Mouse (Mus musculus) heart, embryonic 16.5 days (tissue): ENCODE measurements at regions not wholly inside any gene's neighbourhood (a gene's known extent, or its start where the extent isn't known, plus 50 kb on each side); places are given as distances from the start of the nearest gene placed in this dataset.

Experiments used
- ATAC-seq: fragments of 200-750 bp; cut with Nextera tagmentation; replicated peaks from 2 replicates; pipeline ENCODE4 v1.8.0; 2017; ENCODE audit warnings: moderate number of reproducible peaks; ENCODE audit not compliant: insufficient read depth, low FRiP score; ENCODE audit errors: extremely low read depth
- H3K27ac ChIP-seq: fragments of 300-500 bp; sonication (generic); 2 replicates; pipeline ENCODE4 v1.5.1; 2014; ENCODE audit warnings: mild to moderate bottlenecking, low read length, control low read depth, moderate library complexity
- H3K27me3 ChIP-seq: fragments of 300-500 bp; sonication (generic); 2 replicates; pipeline ENCODE4 v1.6.1; 2014; ENCODE audit warnings: low read length, mixed read lengths; ENCODE audit not compliant: control insufficient read depth, insufficient read depth
- H3K36me3 ChIP-seq: fragments of 300-500 bp; sonication (generic); 2 replicates; pipeline ENCODE4 v1.6.1; 2014; ENCODE audit not compliant: control insufficient read depth, insufficient read depth
- H3K4me1 ChIP-seq: fragments of 300-500 bp; sonication (generic); 2 replicates; pipeline ENCODE4 v1.6.1; 2014; ENCODE audit warnings: low read length, mixed read lengths; ENCODE audit not compliant: control insufficient read depth, insufficient read depth
- H3K4me2 ChIP-seq: fragments of 300-500 bp; sonication (generic); 2 replicates; pipeline ENCODE4 v1.6.1; 2014; ENCODE audit warnings: low read depth, mild to moderate bottlenecking, control low read depth, low read length
- H3K4me3 ChIP-seq: fragments of 300-500 bp; sonication (generic); 2 replicates; pipeline ENCODE4 v1.5.1; 2014; ENCODE audit warnings: mild to moderate bottlenecking, control low read depth, low read length
- H3K9ac ChIP-seq: fragments of 300-500 bp; sonication (generic); 2 replicates; pipeline ENCODE4 v1.6.1; 2014; ENCODE audit warnings: low read length, control low read depth
- H3K9me3 ChIP-seq: fragments of 300-500 bp; sonication (generic); replicated peaks from 2 replicates; pipeline ENCODE4 v1.6.1; 2016; ENCODE audit warnings: low read length; ENCODE audit not compliant: control insufficient read depth
- WGBS: fragments of 180-500 bp; shearing (Covaris S2); extraction: QIAGEN DNeasy Blood & Tissue Kit; methylation state at CpG from one replicate; pipeline ENCODE4 v1.1.7; 2014; 5-methylcytosine and 5-hydroxymethylcytosine counted together

GRCm38 (mm10) chrX:68056026-68056425, 134.8 kb upstream of the 4933436I01Rik start:
- H3K4me2 ChIP-seq: no peak overlapping the region
- no peak overlapping the region for H3K27ac ChIP-seq
- H3K4me1 ChIP-seq: no peaks in the 10 kb centered on the region
- no peaks in the 10 kb centered on the region for H3K27me3 ChIP-seq
- WGBS: 48% methylated on average over 1 of the region's 1 CpGs
- no peak for ATAC-seq
- H3K36me3 ChIP-seq: no peaks in the 10 kb centered on the region
- H3K9me3 ChIP-seq: no peaks in the 10 kb centered on the region
- no peak overlapping the region for H3K9ac ChIP-seq
- H3K4me3 ChIP-seq: no peak overlapping the region

GRCm38 (mm10) chrX:68043990-68044740, 122.9 kb upstream of the 4933436I01Rik start:
- 58% methylated on average over 4 of the region's 4 CpGs for WGBS
- no peaks in the 10 kb centered on the region for H3K4me1 ChIP-seq
- no peak overlapping the region for H3K27ac ChIP-seq
- peak overlapping the region; percentile 44 for H3K4me2 ChIP-seq
- peak; percentile 28; the same call in 1 of the 2 replicates for ATAC-seq
- H3K4me3 ChIP-seq: no peak overlapping the region; the same call in 1 of the 2 replicates
- no peak overlapping the region for H3K9ac ChIP-seq
- no peaks in the 10 kb centered on the region for H3K27me3 ChIP-seq
- H3K36me3 ChIP-seq: no peaks in the 10 kb centered on the region
- no peaks in the 10 kb centered on the region for H3K9me3 ChIP-seq
